9 mouse cellular contexts compared by ENCODE assay signal in genomic region chr4:62262276-62262675, GRCm38 (mm10). TPM values are rescaled to one million over a fixed set of nuclear protein-coding genes. Genes with fewer than 3 reads are reported as not detected.
DNase-seq lines count a peak whose midpoint lies in the region; ATAC-seq and TF ChIP-seq lines count a peak whose summit lies in the region.
"Had no signal": no experiment of that assay in that cellular context is flagged by ENCODE, and none has a peak within 500 bp of the region (broad histone marks: within the 10 kb centered on the region; RNA-seq: fewer than 3 reads in every experiment).

Slc31a2 (plus strand) TSS chr4:62262562.

- 0 out of 2 replicates have a peak within 1 kb of the TSS, but pooled peaks have one; percentile 14 for H3K27ac ChIP-seq in layer of hippocampus, adult 2 months
- H3K27ac ChIP-seq in heart, embryonic 14.5 days (replicated peaks in 1 of 2; ENCODE audit: control insufficient read depth in 1 of 2, insufficient read depth in 1 of 2, low read depth in 2 of 2, low read length in 2 of 2), result no peak within 1 kb of the TSS
- no peak within 1 kb of the TSS for H3K27ac ChIP-seq in macrophage
- H3K27ac ChIP-seq: liver, embryonic 14.5 days had no signal

- no peaks in the 10 kb centered on the region for H3K27me3 ChIP-seq in heart, embryonic 14.5 days (ENCODE audit: control insufficient read depth, insufficient read depth, low read length)

- no peak within 1 kb of the TSS for H3K9ac ChIP-seq in heart, embryonic 14.5 days (ENCODE audit: low read length)
- H3K9ac ChIP-seq: liver, embryonic 14.5 days had no signal

- H3K9me3 ChIP-seq in heart, embryonic 14.5 days (ENCODE audit: control insufficient read depth, low read length), result no peaks in the 10 kb centered on the region

- no peak for TF ChIP-seq CTCF in layer of hippocampus, adult 2 months (conservative IDR thresholded peaks at IDR 0.05)

- DNase-seq in layer of hippocampus, adult 2 months (ENCODE audit: low spot score in 2 of 2), result no peak
- no peak for DNase-seq in layer of hippocampus, adult 9-10 months (ENCODE audit: low spot score)
- DNase-seq in adrenal gland, postnatal 14 days, result no peak
- no peak for DNase-seq in urinary bladder, postnatal 14 days (ENCODE audit: low spot score)
- no peak for DNase-seq in right cerebral cortex, adult 2 months (ENCODE audit: low spot score in 2 of 2)
- DNase-seq in spleen, postnatal 14 days (ENCODE audit: low spot score in 2 of 2), result no peak

- no peak within 1 kb of the TSS for H3K4me3 ChIP-seq in layer of hippocampus, adult 2 months
- no peak within 1 kb of the TSS for H3K4me3 ChIP-seq in heart, embryonic 14.5 days (ENCODE audit: control insufficient read depth in 1 of 2, insufficient read depth in 1 of 2, low read depth in 1 of 2, low read length in 2 of 2)
- no peak within 1 kb of the TSS for H3K4me3 ChIP-seq in macrophage (ENCODE audit: inconsistent target)

- no peak for ATAC-seq in heart, embryonic 14.5 days (ENCODE audit: insufficient number of reproducible peaks, insufficient read depth, low FRiP score, low read depth)

- no peak within 1 kb of the TSS for H3K4me2 ChIP-seq in heart, embryonic 14.5 days (ENCODE audit: low read length)

- H3K36me3 ChIP-seq in heart, embryonic 14.5 days (ENCODE audit: control insufficient read depth, insufficient read depth, low read length), result no peaks in the 10 kb centered on the region
- H3K36me3 ChIP-seq in macrophage (ENCODE audit: inconsistent target), result no peaks in the 10 kb centered on the region

- WGBS in heart, embryonic 14.5 days, result 42% methylated on average over 2 of the region's 2 CpGs
- WGBS in macrophage (ENCODE audit: missing documents), result 67% methylated on average over 2 of the region's 2 CpGs

- H3K4me1 ChIP-seq in heart, embryonic 14.5 days (ENCODE audit: control insufficient read depth in 2 of 2, insufficient read depth in 2 of 2, low read length in 2 of 2), result peaks cover 0 to 2% of the 10 kb centered on the region in 2 experiments; a peak in 2 of 4 replicates

- H3K79me2 ChIP-seq in macrophage (ENCODE audit: inconsistent target), result no peaks in the 10 kb centered on the region

RNA-seq across cellular contexts. Expression of gene Slc31a2, which starts in this region (rescaled TPM):
- 10 to 100 TPM in 1 of 2 experiments, 1 to 10 TPM in 1; 9.5 to 10.2 TPM for total RNA-seq in layer of hippocampus, adult 2 months (2021)
- total RNA-seq in adrenal gland, postnatal 14 days (2021), result 17.7 and 19.5 TPM in 2 replicates
- 20.7 and 23.0 TPM in 2 replicates for polyA plus RNA-seq in heart, embryonic 14.5 days (2014; fragmentation: Nextera tagmentation; extraction: Ambion mirVana)
- 100 to 1,000 TPM in 20 of 26 experiments, 10 to 100 TPM in 6; 30.8 to 346 (median 186) TPM for total RNA-seq in macrophage (2018; cell fraction: chromatin; rRNA removed)
- 100 to 1,000 TPM in 16 of 26 experiments, 10 to 100 TPM in 10; 40.5 to 406 (median 208) TPM for total RNA-seq in macrophage (2018; cell fraction: cytosol; rRNA removed)
- 100 to 1,000 TPM in 24 of 26 experiments, 10 to 100 TPM in 2; 78.8 to 617 (median 339) TPM for total RNA-seq in macrophage (2018; cell fraction: nucleus; rRNA removed)
- 40.1 to 89.6 TPM (median 57.2 TPM) in 3 replicates for polyA plus RNA-seq in macrophage (2018)
